Mouse (Mus musculus) liver, postnatal 0 days (tissue): ENCODE results near the gene Tlr8.

Experiments used
- CTCF ChIP-seq: sonication (generic); IDR thresholded peaks from 2 replicates; pipeline ENCODE4 v1.5.1; 2016; ENCODE audit warnings: antibody characterized with exemption, low read depth
- EP300 ChIP-seq: IDR thresholded peaks from 2 replicates; pipeline ENCODE4 v1.6.1; 2016; ENCODE audit warnings: antibody characterized with exemption, low read depth, mild to moderate bottlenecking

GRCm38 (mm10) chrX:167276551-167276950 lies 12.4 kb upstream of the Tlr8 start:
- TF ChIP-seq CTCF, result no peak
- TF ChIP-seq EP300, result no peak
